Mouse (Mus musculus) G1E (cell line): ENCODE measurements at regions not wholly inside any gene's neighbourhood (a gene's known extent, or its start where the extent isn't known, plus 50 kb on each side); places are given as distances from the start of the nearest gene placed in this dataset.

Source experiments
- ATAC-seq: 2 replicates; pipeline ENCODE4 v1.8.0; 2016; ENCODE audit warnings: mild to moderate bottlenecking; ENCODE audit not compliant: insufficient number of reproducible peaks, poor library complexity, low FRiP score, severe bottlenecking; ENCODE audit errors: extremely low read depth
- DNase-seq: peaks from one replicate; pipeline ENCODE4 v3.0.0; 2012; ENCODE audit warnings: low spot score
- H3K27me3 ChIP-seq: 2 replicates; pipeline ENCODE4 v1.6.1; 2012; ENCODE audit warnings: mild to moderate bottlenecking, low read length, inconsistent platforms; ENCODE audit not compliant: insufficient read depth
- H3K36me3 ChIP-seq: replicated peaks from 2 replicates; pipeline ENCODE3; 2012; ENCODE audit warnings: mild to moderate bottlenecking, inconsistent platforms
- H3K4me1 ChIP-seq: 2 replicates; pipeline ENCODE4 v1.6.1; 2012; ENCODE audit warnings: low read depth, low read length, inconsistent platforms, mixed read lengths; ENCODE audit not compliant: insufficient read depth
- H3K4me3 ChIP-seq: 2 replicates; pipeline ENCODE4 v1.5.1; 2012; ENCODE audit warnings: low read depth, mild to moderate bottlenecking, inconsistent platforms, low read length, moderate library complexity, mixed read lengths
- H3K9me3 ChIP-seq: replicated peaks from 2 replicates; pipeline ENCODE4 v1.6.1; 2012; ENCODE audit warnings: inconsistent platforms
- CTCF ChIP-seq: IDR thresholded peaks from 2 replicates; pipeline ENCODE4 v1.5.1; 2012; ENCODE audit warnings: low read depth, low read length, inconsistent platforms, mixed read lengths
- GATA1 ChIP-seq: IDR thresholded peaks from 2 replicates; pipeline ENCODE4 v1.6.1; 2012; ENCODE audit warnings: borderline replicate concordance, low read length, inconsistent platforms, mixed read lengths
- GATA2 ChIP-seq: IDR thresholded peaks from 2 replicates; pipeline ENCODE4 v1.6.1; 2012; ENCODE audit warnings: low read depth, low read length, inconsistent platforms, borderline replicate concordance
- POLR2AphosphoS5 ChIP-seq: IDR thresholded peaks from 2 replicates; pipeline ENCODE4 v1.6.1; 2012; ENCODE audit warnings: low read depth, low read length, inconsistent platforms; ENCODE audit not compliant: insufficient replicate concordance
- TAL1 ChIP-seq: conservative IDR thresholded peaks from 2 replicates; pipeline ENCODE4 v1.6.1; 2012; ENCODE audit warnings: low read depth, low read length, inconsistent platforms, mixed read lengths

GRCm38 (mm10) chr7:82075359-82075758, 83.3 kb upstream of the Bnc1 start:
- DNase-seq (no peak), ATAC-seq (no peak)
- H3K4me1 ChIP-seq, result no peaks in the 10 kb centered on the region
- TF ChIP-seq CTCF, result no peak
- no peak for TF ChIP-seq POLR2AphosphoS5
- TF ChIP-seq GATA2, result no peak
- TF ChIP-seq TAL1, result no peak
- no peak for TF ChIP-seq GATA1
- no peaks in the 10 kb centered on the region for H3K36me3 ChIP-seq
- H3K27me3 ChIP-seq, result no peaks in the 10 kb centered on the region
- H3K9me3 ChIP-seq, result no peaks in the 10 kb centered on the region
- no peak overlapping the region for H3K4me3 ChIP-seq

- Histone ChIP-seq H3K36me3 (no peaks in the 10 kb centered on the region), H3K27me3 (no peaks in the 10 kb centered on the region), H3K9me3 (no peaks in the 10 kb centered on the region), H3K4me3 (no peak overlapping the region), H3K4me1 (no peaks in the 10 kb centered on the region)
- TF ChIP-seq GATA1, result no peak
- no peak for TF ChIP-seq POLR2AphosphoS5
- no peak for TF ChIP-seq TAL1
- TF ChIP-seq GATA2, result no peak
- no peak for TF ChIP-seq CTCF
- ATAC-seq, result no peak
- no peak for DNase-seq
These were observed 89.8 kb upstream of the Bnc1 start for GRCm38 (mm10) chr7:82081851-82082250.

GRCm38 (mm10) chr7:82082883-82083282, 90.8 kb upstream of the Sh3gl3 start:
- Histone ChIP-seq H3K4me3 (no peak overlapping the region), H3K27me3 (no peaks in the 10 kb centered on the region), H3K9me3 (no peaks in the 10 kb centered on the region), H3K36me3 (no peaks in the 10 kb centered on the region), H3K4me1 (no peaks in the 10 kb centered on the region)
- DNase-seq (no peak), ATAC-seq (no peak)
- no peak for TF ChIP-seq TAL1
- no peak for TF ChIP-seq GATA1
- TF ChIP-seq POLR2AphosphoS5, result no peak
- no peak for TF ChIP-seq CTCF
- no peak for TF ChIP-seq GATA2

GRCm38 (mm10) chr7:82084473-82084872, 89.2 kb upstream of the Sh3gl3 start:
- H3K27me3 ChIP-seq, result no peaks in the 10 kb centered on the region
- TF ChIP-seq GATA1, result no peak
- ATAC-seq (no peak), DNase-seq (no peak)
- no peaks in the 10 kb centered on the region for H3K9me3 ChIP-seq
- H3K4me1 ChIP-seq, result no peaks in the 10 kb centered on the region
- no peaks in the 10 kb centered on the region for H3K36me3 ChIP-seq
- no peak overlapping the region for H3K4me3 ChIP-seq

- H3K4me3 ChIP-seq, result no peak overlapping the region
- ATAC-seq (no peak), DNase-seq (no peak)
- H3K4me1 ChIP-seq, result no peaks in the 10 kb centered on the region
- H3K36me3 ChIP-seq, result no peaks in the 10 kb centered on the region
- H3K27me3 ChIP-seq, result no peaks in the 10 kb centered on the region
- TF ChIP-seq GATA1 (no peak), POLR2AphosphoS5 (no peak)
- H3K9me3 ChIP-seq, result no peaks in the 10 kb centered on the region
These were observed 88.4 kb upstream of the Sh3gl3 start for GRCm38 (mm10) chr7:82085205-82085604.

GRCm38 (mm10) chr7:82098136-82098535, 75.5 kb upstream of the Sh3gl3 start:
- DNase-seq, result no peak
- Histone ChIP-seq H3K9me3 (no peaks in the 10 kb centered on the region), H3K27me3 (no peaks in the 10 kb centered on the region), H3K4me3 (no peak overlapping the region), H3K4me1 (no peaks in the 10 kb centered on the region), H3K36me3 (no peaks in the 10 kb centered on the region)
- TF ChIP-seq GATA1, result no peak
- TF ChIP-seq TAL1, result no peak
- TF ChIP-seq POLR2AphosphoS5, result no peak
- TF ChIP-seq GATA2, result no peak
- no peak for TF ChIP-seq CTCF
- no peak for ATAC-seq

GRCm38 (mm10) chr7:82101314-82101713, 72.3 kb upstream of the Sh3gl3 start:
- Histone ChIP-seq H3K36me3 (no peaks in the 10 kb centered on the region), H3K9me3 (no peaks in the 10 kb centered on the region), H3K27me3 (no peaks in the 10 kb centered on the region; the same call in 1 of the 2 replicates), H3K4me3 (no peak overlapping the region), H3K4me1 (no peaks in the 10 kb centered on the region)
- DNase-seq, result no peak
- no peak for TF ChIP-seq POLR2AphosphoS5
- no peak for TF ChIP-seq TAL1
- TF ChIP-seq GATA2, result no peak
- TF ChIP-seq GATA1, result no peak
- no peak for TF ChIP-seq CTCF
- ATAC-seq, result no peak
